Mouse (Mus musculus) embryo, embryonic 9.5 days (tissue): ENCODE results near the gene Trim80.

Experiments used
- DNase-seq: peaks from one replicate; pipeline ENCODE4 v3.0.0-alpha.2; 2017; ENCODE audit errors: extremely low spot score

Gene Trim80

DNA sequence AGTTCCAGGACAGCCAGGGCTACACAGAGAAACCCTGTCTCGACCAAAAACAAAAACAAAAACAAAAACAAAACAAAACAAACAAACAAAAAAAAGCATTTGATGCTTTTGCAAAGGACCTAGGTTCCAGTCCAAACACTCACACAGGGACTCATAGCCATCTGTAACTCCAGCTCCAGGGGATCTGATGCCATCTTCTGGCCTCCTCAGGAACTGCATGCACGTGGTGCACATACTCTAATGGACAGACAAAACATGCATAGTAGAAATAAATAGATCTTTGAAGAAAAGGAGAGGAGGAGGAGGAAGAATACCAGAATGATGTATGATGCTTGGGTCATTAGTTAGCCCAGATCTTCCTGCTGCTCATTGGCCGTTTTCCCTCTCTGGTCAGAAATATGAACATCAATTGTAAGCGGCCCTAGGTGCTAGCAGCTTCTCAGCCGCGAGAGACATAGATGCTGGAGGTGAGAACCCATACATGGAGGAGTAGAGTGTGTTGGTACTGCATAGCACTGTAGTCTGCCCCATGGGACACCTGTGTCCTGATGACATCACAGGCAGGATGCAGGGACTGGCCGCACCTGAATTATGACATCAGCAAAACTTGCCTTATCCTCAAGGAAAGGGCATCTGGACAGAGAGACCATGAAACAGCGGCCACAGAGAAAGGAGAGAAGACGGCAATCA is at the start of gene Trim80:
TSS of gene Trim80 (plus strand) at position 640 of the 690 bp plus-strand sequence.
- no peak for DNase-seq

- no peak for DNase-seq
Observed at GRCm38 (mm10) chr11:115391358-115391757, 49.0 kb upstream of the Trim80 start.

- no peak for DNase-seq
Observed at GRCm38 (mm10) chr11:115393721-115394325, 46.5 kb upstream of the Trim80 start.

DNA sequence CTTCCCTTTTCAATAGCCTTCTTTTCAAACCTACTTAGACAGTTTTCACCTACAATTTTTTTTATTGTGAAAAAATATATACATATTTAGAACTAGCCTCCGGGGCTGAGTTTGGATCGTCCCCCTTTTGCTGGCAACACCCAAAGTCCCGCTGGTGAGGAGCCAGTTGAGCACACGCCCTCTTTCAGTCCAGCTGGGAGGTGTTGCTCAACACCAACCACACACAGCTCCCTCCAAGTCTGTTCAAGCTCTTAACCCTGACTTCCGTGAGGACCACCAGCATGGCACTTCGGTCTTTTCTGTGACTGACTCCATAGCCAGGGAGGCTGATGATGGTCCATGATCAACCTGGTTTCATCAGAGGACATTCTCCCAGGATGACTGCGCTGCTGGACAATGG is 42.3 kb upstream of the Trim80 start:
- DNase-seq = no peak

DNA sequence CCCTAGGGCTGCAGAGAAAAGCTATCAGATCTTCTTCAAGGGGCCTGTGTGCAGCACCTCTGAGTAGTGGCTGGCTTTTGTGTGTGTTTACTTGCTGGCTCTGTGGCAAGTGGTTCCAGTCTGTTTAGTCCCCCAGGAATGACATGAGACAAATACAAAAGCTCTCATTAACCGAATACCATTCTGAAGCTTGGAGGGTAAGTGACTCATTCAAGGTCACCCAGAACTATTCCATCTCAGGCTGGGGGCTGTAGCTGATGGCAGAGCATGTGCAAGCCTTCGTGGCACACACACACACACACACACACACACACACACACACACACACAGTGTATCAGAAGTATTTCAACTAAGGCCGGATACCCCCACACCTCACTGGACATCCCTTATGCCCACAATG is 40.2 kb upstream of the Trim80 start:
- DNase-seq = no peak

GRCm38 (mm10) chr11:115400630-115401391 is 39.5 kb upstream of the Trim80 start:
- no peak for DNase-seq

GRCm38 (mm10) chr11:115403338-115404124 is 36.8 kb upstream of the Trim80 start, which contains the start of gene Mrpl58:
Gene Mrpl58 (plus strand): TSS chr11:115403752.
- peak; percentile 88 for DNase-seq

DNA sequence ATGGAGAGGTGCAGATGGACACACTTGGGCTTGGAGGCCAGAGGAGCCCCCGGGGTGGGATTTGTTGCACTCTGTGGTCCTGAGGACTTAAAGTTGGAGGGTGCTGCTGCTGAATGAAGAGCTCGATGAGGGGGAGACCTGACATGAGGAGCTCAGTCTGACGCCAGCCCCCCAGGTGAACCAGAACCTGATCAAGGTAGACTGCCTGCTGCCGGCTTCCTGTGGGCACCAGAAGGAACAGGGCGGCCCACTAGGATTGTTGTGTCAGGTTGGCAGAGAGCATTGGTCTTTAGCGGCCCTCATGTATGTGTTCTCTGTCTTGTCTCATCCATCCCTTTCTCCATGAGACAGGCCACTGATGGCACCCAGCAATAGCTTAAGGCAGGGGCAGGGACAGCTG is 34.6 kb upstream of the Trim80 start:
- no peak for DNase-seq

DNA sequence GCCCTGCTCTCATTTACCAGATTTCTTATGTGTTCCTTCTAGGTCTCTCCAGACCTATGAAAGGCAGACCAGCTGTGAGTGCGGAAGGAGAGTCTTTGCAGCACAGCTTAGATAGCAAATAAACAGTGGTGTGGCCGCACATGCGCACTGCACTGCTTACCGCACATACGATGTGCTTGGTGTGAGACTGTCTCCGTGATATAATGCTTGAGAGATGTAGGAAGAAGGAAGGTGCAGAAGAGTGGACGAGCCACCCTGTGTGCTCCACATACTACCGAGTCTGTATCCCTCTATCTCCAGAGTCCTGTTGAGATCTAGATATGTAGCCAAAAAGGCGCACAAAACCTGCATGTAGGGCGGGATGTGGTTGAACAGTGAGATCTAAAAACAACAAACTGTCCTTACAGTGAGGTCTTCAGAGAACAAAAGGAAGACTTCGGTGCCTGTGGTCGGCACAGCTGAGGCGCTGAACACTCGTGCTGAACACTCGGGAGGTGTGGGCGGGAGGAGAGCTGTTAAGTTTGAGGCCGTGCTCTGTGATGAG is 33.4 kb upstream of the Trim80 start:
- no peak for DNase-seq

GRCm38 (mm10) chr11:115408266-115408920 is 32.0 kb upstream of the Trim80 start:
- no peak for DNase-seq

DNA sequence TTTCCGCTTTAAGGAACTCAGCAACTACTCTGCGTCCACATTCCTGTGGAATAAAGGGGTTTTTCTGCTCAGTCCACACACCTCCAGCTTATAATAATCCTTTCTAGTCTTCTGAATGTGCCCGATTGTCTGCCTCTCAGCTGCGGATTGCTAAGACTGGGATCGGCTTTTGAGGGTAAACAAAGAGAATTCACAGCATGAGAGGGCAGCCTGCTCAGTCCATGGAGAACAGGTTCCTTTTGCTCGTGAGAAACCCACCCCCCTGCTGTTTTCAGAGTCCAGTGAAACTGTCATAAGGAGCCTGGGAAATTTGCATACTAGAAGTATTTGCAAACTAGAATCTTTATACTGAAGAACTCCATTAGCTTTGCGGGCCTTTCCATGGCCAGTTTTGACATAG is 30.8 kb upstream of the Trim80 start:
- DNase-seq = no peak

DNA sequence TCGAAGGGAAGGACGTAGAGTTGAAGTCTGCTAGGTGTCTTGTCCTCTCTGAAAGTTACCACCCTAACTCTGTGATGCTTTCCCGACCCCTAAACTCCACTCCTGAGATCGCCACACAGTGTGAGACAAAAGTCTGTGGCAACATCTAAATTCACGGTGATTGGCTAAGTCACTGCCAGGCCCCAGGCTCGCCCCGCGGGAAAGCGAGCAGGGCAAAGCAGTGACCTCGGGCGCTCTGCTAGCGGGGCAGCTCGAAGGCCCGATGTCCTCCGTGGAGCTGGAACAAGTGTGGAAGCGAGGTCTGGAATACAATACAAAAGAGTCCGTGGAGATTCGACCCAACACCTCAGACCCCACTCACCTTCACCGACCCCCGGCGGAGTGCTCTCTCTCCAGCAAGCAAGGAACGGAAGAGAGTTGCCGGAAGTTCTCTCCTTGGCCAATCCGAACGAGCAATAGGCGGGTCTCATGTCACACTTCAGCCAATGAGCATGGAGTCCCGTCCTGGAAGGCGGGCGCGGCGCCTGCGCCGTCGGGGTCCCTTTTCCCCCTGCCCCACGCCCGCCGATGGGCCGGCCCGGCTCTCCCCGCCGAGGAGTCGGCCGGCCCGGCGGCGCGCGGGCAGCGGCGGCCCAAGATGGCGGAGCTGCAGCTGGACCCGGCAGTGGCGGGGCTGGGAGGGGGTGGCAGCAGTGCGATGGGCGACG is 20.7 kb upstream of the Trim80 start, which contains the start of the genes Atp5h and Kctd2:
TSS of gene Atp5h (minus strand) at position 432 of the 707 bp plus-strand sequence.
TSS of gene Kctd2 (plus strand) at position 598 of the 707 bp plus-strand sequence.
- DNase-seq = peak; percentile 94

- peak; percentile 68 for DNase-seq
Observed at GRCm38 (mm10) chr11:115420336-115421190, 19.8 kb upstream of the Trim80 start.

DNA sequence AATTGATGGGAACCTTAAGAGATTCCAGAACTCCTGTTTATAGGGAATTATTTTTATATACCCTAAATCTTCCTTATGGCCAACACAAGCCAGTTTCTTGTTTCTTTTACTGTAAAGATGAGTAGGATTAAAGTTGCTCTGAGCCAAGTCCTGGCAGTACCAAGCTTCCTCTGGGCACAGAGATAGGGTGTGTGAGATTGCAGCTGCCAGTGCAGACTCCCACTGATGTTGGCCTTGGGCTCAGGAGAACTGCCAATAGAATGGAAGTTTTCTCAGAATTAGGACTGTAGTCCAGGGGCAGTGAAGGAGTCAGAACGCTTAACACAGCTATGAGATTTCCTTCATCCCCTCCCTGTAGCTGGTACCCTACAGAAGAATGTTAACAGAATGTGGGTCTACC is 19.0 kb upstream of the Trim80 start:
- DNase-seq = no peak

DNA sequence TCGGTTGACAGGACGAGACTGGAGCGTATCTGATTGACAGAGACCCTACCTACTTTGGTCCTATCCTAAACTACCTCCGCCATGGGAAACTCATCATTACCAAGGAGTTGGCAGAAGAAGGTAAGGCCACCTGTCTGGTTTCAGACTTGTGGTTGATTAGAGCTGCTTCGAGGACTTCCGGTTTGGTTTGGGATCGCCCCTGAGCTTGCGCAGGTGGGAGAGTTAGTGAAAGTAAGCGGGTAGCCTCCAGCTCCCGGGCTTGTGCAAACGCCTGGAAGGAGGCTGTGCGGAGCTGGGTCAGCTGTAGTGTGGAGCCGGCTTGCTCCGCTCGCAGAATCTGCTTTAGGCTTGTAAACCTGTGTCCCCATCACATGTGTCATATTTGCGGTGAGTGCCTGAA is 18.4 kb upstream of the Trim80 start:
- no peak for DNase-seq

DNA sequence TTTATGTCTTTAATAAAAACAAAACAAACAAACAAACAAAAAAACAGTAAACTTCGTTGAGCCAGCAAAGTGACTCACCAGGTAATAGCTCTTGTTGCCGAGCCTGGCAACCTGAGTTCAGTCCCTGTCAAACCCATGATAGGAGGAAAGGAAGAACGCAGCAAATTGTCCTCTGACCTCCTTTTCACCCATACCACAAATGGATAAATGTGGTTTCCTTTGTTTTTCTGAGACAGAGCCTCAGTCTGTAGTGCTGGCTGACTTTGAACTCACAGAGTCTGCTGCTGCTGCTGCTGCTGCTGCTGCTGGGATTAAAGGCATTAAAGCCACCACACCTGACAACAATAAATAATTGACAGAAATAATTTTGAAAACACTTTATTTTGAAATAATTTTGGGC is 17.3 kb upstream of the Trim80 start:
- DNase-seq = no peak

DNA sequence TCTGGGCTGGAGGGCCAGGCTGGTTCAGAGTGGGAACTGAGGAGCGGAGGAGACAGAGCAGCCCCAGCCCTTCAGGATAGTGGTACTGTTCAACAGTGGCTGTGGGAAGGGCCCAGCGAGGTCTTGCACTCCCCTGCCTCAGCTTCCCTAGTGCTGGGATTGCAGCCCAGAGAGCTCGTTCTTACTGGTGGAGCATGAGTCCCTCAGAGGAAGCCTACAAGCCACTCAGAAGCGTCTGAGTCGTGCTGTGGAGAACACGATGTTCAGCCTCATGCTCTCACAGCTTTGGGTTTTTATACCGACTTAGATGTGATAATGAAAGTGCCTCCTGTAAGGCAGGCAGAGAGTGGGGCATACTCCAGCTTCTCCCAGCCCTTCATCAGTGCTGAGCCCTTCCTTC is 15.7 kb upstream of the Trim80 start:
- DNase-seq = no peak

GRCm38 (mm10) chr11:115425671-115426070 is 14.7 kb upstream of the Trim80 start:
- DNase-seq = no peak
